Mouse (Mus musculus) heart, adult 2 months (tissue): ENCODE measurements around the gene Srgap2.

Experiments used
- CTCF ChIP-seq: fragments of 200-600 bp; IDR thresholded peaks from 2 replicates; pipeline ENCODE4 v1.8.1; 2022; ENCODE audit warnings: antibody characterized with exemption, mild to moderate bottlenecking, moderate library complexity
- POLR2A ChIP-seq: fragments of 200-500 bp; IDR thresholded peaks from 2 replicates; pipeline ENCODE4 v1.6.1; 2011; ENCODE audit warnings: mild to moderate bottlenecking, low read depth, low read length, control low read depth; ENCODE audit not compliant: insufficient read depth

DNA sequence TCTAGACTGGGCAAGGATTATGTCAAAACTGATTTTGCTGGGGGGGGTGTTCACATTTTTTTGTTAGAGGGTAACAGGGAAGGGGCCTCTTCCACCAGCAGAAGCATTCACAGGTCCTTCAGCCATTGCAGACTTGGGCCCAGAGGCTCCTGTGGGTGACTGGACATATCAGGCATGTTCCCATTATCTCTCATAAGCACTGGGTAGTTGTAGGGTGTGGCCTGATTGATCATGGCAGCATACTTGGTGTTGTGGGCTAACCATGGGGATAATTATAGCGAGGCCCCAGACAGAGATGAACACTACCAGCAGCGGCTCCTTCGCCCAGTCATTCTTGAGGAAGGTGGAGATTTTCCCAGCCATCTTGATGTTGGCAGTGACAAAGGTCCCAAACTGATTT is 79.8 kb downstream of the Srgap2 start:
- no peak for TF ChIP-seq CTCF
- TF ChIP-seq POLR2A: no peak
